28 mouse cellular contexts compared by ENCODE assay signal in genomic region chr10:54749239-54749638, GRCm38 (mm10).
DNase-seq lines count a peak whose midpoint lies in the region; ATAC-seq lines count a peak whose summit lies in the region.
"Had no signal": no experiment of that assay in that cellular context is flagged by ENCODE, and none has a peak within 500 bp of the region (broad histone marks: within the 10 kb centered on the region; RNA-seq: fewer than 3 reads in every experiment).

No protein-coding gene starts in this region.

- no peak overlapping the region for H3K4me3 ChIP-seq in forebrain, embryonic 14.5 days (ENCODE audit: low read depth, low read length)
- no peak overlapping the region for H3K4me3 ChIP-seq in forebrain, embryonic 12.5 days (replicated peaks)
- H3K4me3 ChIP-seq: embryonic facial prominence, embryonic 10.5 days; embryonic facial prominence, embryonic 15.5 days; heart, embryonic 10.5 days; heart, embryonic 15.5 days; liver, embryonic 15.5 days; lung, embryonic 15.5 days; midbrain, embryonic 10.5 days; myocyte; neural tube, embryonic 12.5 days had no signal

- no peak overlapping the region for H3K9ac ChIP-seq in forebrain, embryonic 14.5 days (ENCODE audit: low read length)
- no peak overlapping the region for H3K9ac ChIP-seq in forebrain, embryonic 12.5 days
- H3K9ac ChIP-seq: embryonic facial prominence, embryonic 15.5 days; heart, embryonic 15.5 days; liver, embryonic 15.5 days; lung, embryonic 15.5 days; neural tube, embryonic 12.5 days had no signal

- WGBS in forebrain, embryonic 14.5 days: 68% methylated on average over 2 of the region's 2 CpGs
- 86% methylated on average over 2 of the region's 2 CpGs for WGBS in forebrain, embryonic 12.5 days

- H3K36me3 ChIP-seq in forebrain, embryonic 14.5 days (ENCODE audit: control insufficient read depth, insufficient read depth, low read length): no peaks in the 10 kb centered on the region
- no peaks in the 10 kb centered on the region for H3K36me3 ChIP-seq in forebrain, embryonic 12.5 days (replicated peaks)
- H3K36me3 ChIP-seq: embryonic facial prominence, embryonic 10.5 days; embryonic facial prominence, embryonic 15.5 days; heart, embryonic 10.5 days; heart, embryonic 15.5 days; liver, embryonic 15.5 days; lung, embryonic 15.5 days; midbrain, embryonic 10.5 days; neural tube, embryonic 12.5 days had no signal

- H3K27ac ChIP-seq in forebrain, embryonic 14.5 days (ENCODE audit: low read depth, low read length): no peak overlapping the region
- no peak overlapping the region for H3K27ac ChIP-seq in forebrain, embryonic 12.5 days
- H3K27ac ChIP-seq: embryonic facial prominence, embryonic 10.5 days; embryonic facial prominence, embryonic 15.5 days; heart, embryonic 10.5 days; heart, embryonic 15.5 days; liver, embryonic 15.5 days; lung, embryonic 15.5 days; midbrain, embryonic 10.5 days; neural tube, embryonic 12.5 days had no signal

- no peak overlapping the region for H3K4me2 ChIP-seq in forebrain, embryonic 14.5 days (ENCODE audit: low read length)
- H3K4me2 ChIP-seq in forebrain, embryonic 12.5 days: no peak overlapping the region
- H3K4me2 ChIP-seq: embryonic facial prominence, embryonic 15.5 days; heart, embryonic 15.5 days; liver, embryonic 15.5 days; lung, embryonic 15.5 days; neural tube, embryonic 12.5 days had no signal

- no peaks in the 10 kb centered on the region for H3K4me1 ChIP-seq in forebrain, embryonic 14.5 days (ENCODE audit: control insufficient read depth, insufficient read depth, low read length)
- no peaks in the 10 kb centered on the region for H3K4me1 ChIP-seq in forebrain, embryonic 12.5 days
- H3K4me1 ChIP-seq: embryonic facial prominence, embryonic 10.5 days; embryonic facial prominence, embryonic 15.5 days; heart, embryonic 10.5 days; heart, embryonic 15.5 days; liver, embryonic 15.5 days; lung, embryonic 15.5 days; midbrain, embryonic 10.5 days; neural tube, embryonic 12.5 days had no signal

- no peaks in the 10 kb centered on the region for H3K27me3 ChIP-seq in forebrain, embryonic 14.5 days (replicated peaks; ENCODE audit: control insufficient read depth, insufficient read depth, low read length)
- H3K27me3 ChIP-seq in forebrain, embryonic 12.5 days: no peaks in the 10 kb centered on the region
- H3K27me3 ChIP-seq: embryonic facial prominence, embryonic 15.5 days; heart, embryonic 15.5 days; liver, embryonic 15.5 days; lung, embryonic 15.5 days; neural tube, embryonic 12.5 days had no signal

- intact Hi-C loops in left cerebral cortex, postnatal 25 days (cut with DNase I): no loop called here

- no peak for ATAC-seq in forebrain, embryonic 14.5 days
- ATAC-seq in forebrain, embryonic 12.5 days (ENCODE audit: low FRiP score): no peak
- ATAC-seq: intestine, embryonic 16.5 days; midbrain, embryonic 16.5 days had no signal

- no peaks in the 10 kb centered on the region for H3K9me3 ChIP-seq in forebrain, embryonic 14.5 days (replicated peaks; ENCODE audit: control insufficient read depth, low read length)
- no peaks in the 10 kb centered on the region for H3K9me3 ChIP-seq in forebrain, embryonic 12.5 days
- H3K9me3 ChIP-seq: embryonic facial prominence, embryonic 10.5 days; embryonic facial prominence, embryonic 15.5 days; heart, embryonic 10.5 days; heart, embryonic 15.5 days; liver, embryonic 15.5 days; lung, embryonic 15.5 days; midbrain, embryonic 10.5 days; neural tube, embryonic 12.5 days had no signal

- DNase-seq in forebrain, embryonic 14.5 days (ENCODE audit: low spot score): peak; percentile 22
- DNase-seq in layer of hippocampus, adult 18-20 months (ENCODE audit: low spot score in 2 of 2): peak; percentile 43 to 66
- DNase-seq in layer of hippocampus, postnatal 10 days (ENCODE audit: low spot score in 2 of 2): no peak
- DNase-seq in layer of hippocampus, adult 8-10 months (ENCODE audit: low spot score in 2 of 2): peak; percentile 11 to 38
- no peak for DNase-seq in liver
- no peak for DNase-seq in left cerebral cortex, postnatal 25 days (ENCODE audit: low spot score in 2 of 2)
- DNase-seq: adrenal gland, postnatal 25 days; B cell, adult 2 months; cerebellum, adult 9-11 months; gastrocnemius, postnatal 25 days; heart, adult 11 months; kidney, adult 8-10 months; kidney, postnatal 10 days; right cerebral cortex, adult 18-20 months; spleen, adult 18-20 months; thymus, postnatal 14 days had no signal

Comparison
In these comparisons a context has a peak if more than half of its experiments do, and no peak if none do; other contexts are left out.
1. DNase-seq: peak in forebrain, embryonic 14.5 days (single experiment), layer of hippocampus, adult 18-20 months (2 of 2) and layer of hippocampus, adult 8-10 months (2 of 2); none in layer of hippocampus, postnatal 10 days (0 of 2), liver (single experiment) and left cerebral cortex, postnatal 25 days (0 of 2).